Mouse (Mus musculus) stomach, postnatal 0 days (tissue): ENCODE data around the gene Gm10203. TPM values are rescaled to one million over a fixed set of nuclear protein-coding genes. Genes with fewer than 3 reads are reported as not detected.
A peak's percentile ranks its signal among the peaks of the same experiment; 100 is the strongest.

Experiments
- ATAC-seq: fragments of 200-750 bp; cut with Nextera tagmentation; 2 replicates; pipeline ENCODE4 v1.8.0; 2017; ENCODE audit not compliant: low FRiP score, low TSS enrichment
- DNase-seq: peaks from one replicate; pipeline ENCODE4 v3.0.0-alpha.2; 2016; ENCODE audit warnings: low spot score
- H3K27ac ChIP-seq: fragments of 300-500 bp; sonication (generic); replicated peaks from 2 replicates; pipeline ENCODE4 v1.5.1; 2014; ENCODE audit warnings: mild to moderate bottlenecking, control low read depth
- H3K27me3 ChIP-seq: fragments of 300-500 bp; sonication (generic); 2 replicates; pipeline ENCODE4 v1.6.1; 2014; ENCODE audit warnings: low read length; ENCODE audit not compliant: control insufficient read depth, insufficient read depth
- H3K36me3 ChIP-seq: fragments of 300-500 bp; sonication (generic); 2 replicates; pipeline ENCODE4 v1.6.1; 2014; ENCODE audit warnings: low read length, mixed read lengths; ENCODE audit not compliant: control insufficient read depth, insufficient read depth
- H3K4me1 ChIP-seq: fragments of 300-500 bp; sonication (generic); replicated peaks from 2 replicates; pipeline ENCODE4 v1.6.1; 2014; ENCODE audit warnings: antibody characterized with exemption; ENCODE audit not compliant: control insufficient read depth, insufficient read depth
- H3K4me2 ChIP-seq: fragments of 300-500 bp; sonication (generic); replicated peaks from 2 replicates; pipeline ENCODE4 v1.6.1; 2014; ENCODE audit warnings: low read depth, mild to moderate bottlenecking, control low read depth, moderate library complexity
- H3K4me3 ChIP-seq: fragments of 300-500 bp; sonication (generic); 2 replicates; pipeline ENCODE4 v1.5.1; 2014; ENCODE audit warnings: low read depth, low read length, control low read depth
- H3K9ac ChIP-seq: fragments of 300-500 bp; sonication (generic); 2 replicates; pipeline ENCODE4 v1.6.1; 2014; ENCODE audit warnings: mild to moderate bottlenecking, low read length, control low read depth, mixed read lengths
- H3K9me3 ChIP-seq: fragments of 300-500 bp; sonication (generic); 2 replicates; pipeline ENCODE4 v1.6.1; 2016; ENCODE audit warnings: low read length; ENCODE audit not compliant: control insufficient read depth
- CTCF ChIP-seq: IDR thresholded peaks from 2 replicates; pipeline ENCODE4 v1.5.1; 2016; ENCODE audit warnings: antibody characterized with exemption, low read depth, mild to moderate bottlenecking, moderate library complexity
- EP300 ChIP-seq: optimal IDR thresholded peaks from 2 replicates; pipeline ENCODE3; 2016; ENCODE audit warnings: antibody characterized with exemption
- WGBS: fragments of 180-500 bp; shearing (Covaris S2); extraction: QIAGEN DNeasy Blood & Tissue Kit; methylation state at CpG from one replicate; pipeline ENCODE4 v1.1.7; 2014; 5-methylcytosine and 5-hydroxymethylcytosine counted together
- polyA plus RNA-seq: library from polyadenylated mRNA; unstranded; fragments of >200 nt; fragmentation: Nextera tagmentation; extraction: Ambion mirVana; gene quantifications from 2 replicates; pipeline ENCODE4 v1.2.1, GENCODE M21; 2015

Gm10203 gene
- polyA plus RNA-seq, 1 experiment from 2014 or later: not detected

DNA sequence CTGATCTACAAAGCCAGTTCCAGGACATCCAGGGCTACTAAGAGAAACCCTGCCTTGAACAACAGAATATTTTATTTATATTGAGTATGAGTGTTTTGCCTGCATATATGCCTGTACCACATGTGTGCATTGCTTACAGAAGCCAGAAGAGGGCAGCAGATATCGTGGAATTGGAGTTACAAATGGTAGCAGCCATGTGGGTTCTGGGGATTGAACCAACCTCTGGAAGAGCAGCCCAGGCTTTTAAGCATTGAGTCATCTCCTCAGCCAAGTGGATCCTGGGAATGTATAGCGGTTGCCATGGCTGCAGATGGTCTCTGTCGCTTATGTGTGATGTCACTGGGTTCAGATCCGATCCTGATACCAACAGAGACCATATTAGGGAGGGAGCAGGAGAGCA, 3.3 kb upstream of the Gm10203 start:
- Histone ChIP-seq H3K4me1 (no peaks in the 10 kb centered on the region), H3K9ac (no peak overlapping the region), H3K27ac (no peak overlapping the region), H3K27me3 (no peaks in the 10 kb centered on the region), H3K36me3 (no peaks in the 10 kb centered on the region), H3K4me2 (no peak overlapping the region), H3K9me3 (no peaks in the 10 kb centered on the region), H3K4me3 (no peak overlapping the region)
- no peak for TF ChIP-seq EP300
- TF ChIP-seq CTCF: peak; percentile 60
- DNase-seq: no peak
- WGBS: 77% methylated on average over 4 of the region's 4 CpGs
- 0 out of 2 replicates have a peak, but pooled peaks have one; percentile 26 for ATAC-seq

DNA sequence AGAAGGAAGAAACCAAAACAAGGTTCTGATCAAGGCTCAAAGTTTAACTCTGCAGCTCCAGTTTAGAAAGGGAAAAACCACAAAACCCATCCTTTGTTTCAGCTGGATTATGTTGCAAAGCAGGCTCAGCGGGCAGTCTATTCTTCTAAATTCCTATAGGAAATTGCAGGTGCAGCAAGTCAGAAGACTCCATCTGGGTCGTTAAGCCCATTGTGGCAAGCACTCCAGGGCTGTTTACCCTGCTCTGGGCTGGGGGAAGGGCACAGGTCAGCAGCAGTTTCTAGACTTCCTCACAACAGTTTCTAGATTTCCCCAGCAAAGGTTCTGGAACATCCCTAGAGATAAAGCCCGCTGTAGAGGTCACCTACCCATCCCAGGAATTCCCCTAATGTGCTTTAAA, 1.1 kb downstream of the Gm10203 start:
- DNase-seq: no peak
- Histone ChIP-seq H3K4me1 (no peaks in the 10 kb centered on the region), H3K9me3 (no peaks in the 10 kb centered on the region), H3K36me3 (no peaks in the 10 kb centered on the region), H3K4me3 (no peak overlapping the region), H3K27ac (no peak overlapping the region), H3K9ac (no peak overlapping the region), H3K27me3 (no peaks in the 10 kb centered on the region), H3K4me2 (no peak overlapping the region)
- ATAC-seq: no peak
- TF ChIP-seq EP300: no peak
- TF ChIP-seq CTCF: no peak
- 30% methylated on average over 3 of the region's 3 CpGs for WGBS

DNA sequence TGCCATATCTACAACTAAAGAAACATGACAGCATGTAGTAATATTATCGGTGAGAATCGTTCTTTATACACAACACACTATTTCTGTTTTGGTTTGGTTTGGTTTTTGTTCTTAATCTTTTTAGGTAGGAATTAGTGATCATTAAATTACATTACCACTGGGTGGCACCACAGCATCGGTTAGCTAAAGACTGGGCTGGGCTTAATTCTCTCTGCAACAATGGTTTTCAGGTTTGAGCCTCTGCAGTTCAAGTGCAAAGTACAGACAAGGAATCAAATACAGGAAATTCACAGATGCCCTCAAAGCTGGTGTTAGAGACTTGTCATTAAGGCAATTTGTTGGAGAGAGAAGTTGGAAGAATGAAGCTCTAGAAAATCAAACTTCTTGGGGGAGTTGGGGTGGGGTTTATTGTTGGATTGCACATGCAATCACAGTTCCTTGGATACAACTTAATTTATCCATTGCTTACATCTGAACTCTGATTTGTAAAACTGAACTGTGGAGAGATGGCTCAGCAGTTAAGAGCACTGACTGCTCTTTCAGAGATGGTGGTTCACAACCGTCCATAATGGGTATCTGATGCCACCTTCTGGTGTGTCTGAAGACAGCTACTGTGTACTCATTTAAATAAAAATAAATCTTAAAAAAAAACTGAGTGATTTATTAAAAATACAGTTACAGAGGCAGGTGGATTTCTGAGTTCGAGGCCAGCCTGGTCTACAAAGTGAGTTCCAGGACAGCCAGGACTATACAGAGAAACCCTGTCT, 2.5 kb downstream of the Gm10203 start:
- TF ChIP-seq CTCF: peak; percentile 93
- no peak for TF ChIP-seq EP300
- H3K4me3 ChIP-seq: no peak overlapping the region
- H3K9me3 ChIP-seq: no peaks in the 10 kb centered on the region
- H3K4me1 ChIP-seq: no peaks in the 10 kb centered on the region
- H3K36me3 ChIP-seq: no peaks in the 10 kb centered on the region
- no peaks in the 10 kb centered on the region for H3K27me3 ChIP-seq
- H3K9ac ChIP-seq: no peak overlapping the region
- peak; percentile 68 for DNase-seq
- no peak overlapping the region for H3K27ac ChIP-seq
- peak; percentile 72; the same call in 1 of the 2 replicates for ATAC-seq
- WGBS: 34% methylated on average over 5 of the region's 5 CpGs
- H3K4me2 ChIP-seq: no peak overlapping the region

DNA sequence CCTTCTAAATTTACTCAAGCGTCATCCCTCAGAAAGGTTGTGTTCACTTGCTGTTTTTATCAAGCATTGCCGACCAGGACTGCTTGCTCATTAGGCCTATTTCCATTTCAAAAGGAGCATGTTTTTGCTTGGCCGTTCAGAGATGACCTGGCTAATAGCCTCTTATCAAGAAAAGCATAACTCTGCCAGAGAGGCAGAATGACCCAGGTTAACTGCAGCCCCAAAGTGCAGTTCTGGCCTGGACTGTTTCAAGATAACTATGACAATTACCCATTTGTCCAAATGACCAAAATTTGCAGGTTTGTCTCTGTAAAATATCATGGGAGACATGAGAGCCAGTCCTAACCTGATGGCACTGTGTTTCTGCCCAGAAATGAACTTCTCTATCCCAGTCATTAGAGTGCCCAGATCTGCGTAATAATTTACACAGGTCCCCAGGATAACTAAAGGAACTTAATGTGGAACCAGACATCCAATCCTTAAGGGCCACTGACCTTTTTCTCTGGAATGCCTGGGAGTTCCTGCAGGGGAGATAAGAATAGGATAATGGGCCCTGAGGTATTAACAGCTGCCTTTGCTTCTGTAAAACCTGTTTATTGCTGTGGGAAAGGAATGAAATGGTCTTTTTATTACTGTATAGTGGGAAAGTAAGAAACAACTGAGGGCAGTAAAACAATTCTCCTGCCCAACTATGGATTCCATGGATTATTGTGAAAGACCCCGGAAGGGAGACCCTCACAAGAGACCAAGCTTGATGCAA, 4.6 kb downstream of the Gm10203 start:
- no peaks in the 10 kb centered on the region for H3K27me3 ChIP-seq
- TF ChIP-seq EP300 (no peak), CTCF (no peak)
- no peaks in the 10 kb centered on the region for H3K4me1 ChIP-seq
- no peak overlapping the region for H3K4me2 ChIP-seq
- no peaks in the 10 kb centered on the region for H3K36me3 ChIP-seq
- 30% methylated on average over 5 of the region's 5 CpGs for WGBS
- H3K9ac ChIP-seq: no peak overlapping the region
- H3K9me3 ChIP-seq: no peaks in the 10 kb centered on the region
- H3K27ac ChIP-seq: 0 out of 2 replicates have a peak overlapping the region, but pooled peaks have one; percentile 25
- ATAC-seq: no peak
- H3K4me3 ChIP-seq: no peak overlapping the region
- DNase-seq: no peak

DNA sequence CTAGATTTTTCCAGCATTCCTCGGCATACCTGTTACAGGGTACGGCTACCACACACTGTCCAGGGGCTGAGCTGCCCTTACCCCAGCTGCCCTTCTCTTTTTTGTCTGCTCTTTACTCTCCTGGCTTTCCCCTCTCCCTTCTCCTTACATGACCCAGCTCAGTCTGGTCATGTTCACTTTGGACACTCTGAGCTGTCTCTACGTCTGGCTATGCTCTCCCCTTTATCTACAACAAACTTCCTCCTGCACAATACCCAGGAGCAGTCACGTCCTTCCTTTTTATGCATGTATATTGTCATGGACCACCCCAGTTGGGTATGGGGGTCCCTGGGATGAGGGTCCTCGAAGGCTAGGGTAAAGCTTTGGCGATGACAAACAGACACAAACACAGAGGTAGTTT, 5.7 kb downstream of the Gm10203 start:
- Histone ChIP-seq H3K4me2 (no peak overlapping the region), H3K9me3 (no peaks in the 10 kb centered on the region), H3K27me3 (no peaks in the 10 kb centered on the region), H3K36me3 (no peaks in the 10 kb centered on the region), H3K27ac (no peak overlapping the region), H3K4me1 (no peaks in the 10 kb centered on the region), H3K4me3 (no peak overlapping the region), H3K9ac (no peak overlapping the region)
- WGBS: 64% methylated on average over 6 of the region's 6 CpGs
- no peak for ATAC-seq
- TF ChIP-seq EP300: no peak
- TF ChIP-seq CTCF: no peak
- no peak for DNase-seq

DNA sequence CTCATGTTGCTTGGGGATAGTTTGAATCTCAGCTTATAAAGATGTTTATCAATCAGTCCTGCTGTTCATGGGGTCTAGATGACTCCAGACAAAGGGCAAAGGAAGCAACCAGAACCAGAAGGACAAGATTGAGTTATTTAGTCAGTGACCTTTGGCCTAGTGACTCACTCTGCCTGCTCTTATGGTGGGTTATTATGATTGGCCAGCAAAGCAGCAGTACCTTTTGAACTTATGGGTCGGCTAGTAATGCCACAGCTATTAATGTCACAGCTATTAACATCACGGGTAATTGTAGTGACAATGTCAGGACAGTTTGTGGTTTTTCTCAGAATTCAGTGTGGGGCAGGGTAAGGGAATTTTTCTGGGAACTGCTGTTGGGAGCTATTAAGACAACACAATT, 8.0 kb downstream of the Gm10203 start:
- WGBS: 45% methylated on average over 2 of the region's 2 CpGs
- no peak overlapping the region for H3K4me3 ChIP-seq
- no peaks in the 10 kb centered on the region for H3K36me3 ChIP-seq
- no peak overlapping the region for H3K27ac ChIP-seq
- no peaks in the 10 kb centered on the region for H3K4me1 ChIP-seq
- no peaks in the 10 kb centered on the region for H3K27me3 ChIP-seq
- no peak overlapping the region for H3K4me2 ChIP-seq
- ATAC-seq (no peak), DNase-seq (no peak)
- no peak overlapping the region for H3K9ac ChIP-seq
- H3K9me3 ChIP-seq: no peaks in the 10 kb centered on the region
- no peak for TF ChIP-seq CTCF
- TF ChIP-seq EP300: no peak
